Mouse (Mus musculus) stomach, postnatal 0 days (tissue): ENCODE results near the gene Lcmt2. TPM values are rescaled to one million over a fixed set of nuclear protein-coding genes. Genes with fewer than 3 reads are reported as not detected.

Experiments used
- ATAC-seq: fragments of 200-750 bp; cut with Nextera tagmentation; 2 replicates; pipeline ENCODE4 v1.8.0; 2017; ENCODE audit not compliant: low FRiP score, low TSS enrichment
- DNase-seq: peaks from one replicate; pipeline ENCODE4 v3.0.0-alpha.2; 2016; ENCODE audit warnings: low spot score
- H3K27ac ChIP-seq: fragments of 300-500 bp; sonication (generic); replicated peaks from 2 replicates; pipeline ENCODE4 v1.5.1; 2014; ENCODE audit warnings: mild to moderate bottlenecking, control low read depth
- H3K27me3 ChIP-seq: fragments of 300-500 bp; sonication (generic); 2 replicates; pipeline ENCODE4 v1.6.1; 2014; ENCODE audit warnings: low read length; ENCODE audit not compliant: control insufficient read depth, insufficient read depth
- H3K36me3 ChIP-seq: fragments of 300-500 bp; sonication (generic); 2 replicates; pipeline ENCODE4 v1.6.1; 2014; ENCODE audit warnings: low read length, mixed read lengths; ENCODE audit not compliant: control insufficient read depth, insufficient read depth
- H3K4me1 ChIP-seq: fragments of 300-500 bp; sonication (generic); replicated peaks from 2 replicates; pipeline ENCODE4 v1.6.1; 2014; ENCODE audit warnings: antibody characterized with exemption; ENCODE audit not compliant: control insufficient read depth, insufficient read depth
- H3K4me2 ChIP-seq: fragments of 300-500 bp; sonication (generic); replicated peaks from 2 replicates; pipeline ENCODE4 v1.6.1; 2014; ENCODE audit warnings: low read depth, mild to moderate bottlenecking, control low read depth, moderate library complexity
- H3K4me3 ChIP-seq: fragments of 300-500 bp; sonication (generic); 2 replicates; pipeline ENCODE4 v1.5.1; 2014; ENCODE audit warnings: low read depth, low read length, control low read depth
- H3K9ac ChIP-seq: fragments of 300-500 bp; sonication (generic); 2 replicates; pipeline ENCODE4 v1.6.1; 2014; ENCODE audit warnings: mild to moderate bottlenecking, low read length, control low read depth, mixed read lengths
- H3K9me3 ChIP-seq: fragments of 300-500 bp; sonication (generic); 2 replicates; pipeline ENCODE4 v1.6.1; 2016; ENCODE audit warnings: low read length; ENCODE audit not compliant: control insufficient read depth
- CTCF ChIP-seq: IDR thresholded peaks from 2 replicates; pipeline ENCODE4 v1.5.1; 2016; ENCODE audit warnings: antibody characterized with exemption, low read depth, mild to moderate bottlenecking, moderate library complexity
- EP300 ChIP-seq: optimal IDR thresholded peaks from 2 replicates; pipeline ENCODE3; 2016; ENCODE audit warnings: antibody characterized with exemption
- WGBS: fragments of 180-500 bp; shearing (Covaris S2); extraction: QIAGEN DNeasy Blood & Tissue Kit; methylation state at CpG from one replicate; pipeline ENCODE4 v1.1.7; 2014; 5-methylcytosine and 5-hydroxymethylcytosine counted together
- polyA plus RNA-seq: library from polyadenylated mRNA; unstranded; fragments of >200 nt; fragmentation: Nextera tagmentation; extraction: Ambion mirVana; gene quantifications from 2 replicates; pipeline ENCODE4 v1.2.1, GENCODE M21; 2015

Gene Lcmt2
- polyA plus RNA-seq, 1 experiment from 2014 or later: 12.6 TPM

GRCm38 (mm10) chr2:121105940-121106339 lies 34.5 kb downstream of the Lcmt2 start:
- Histone ChIP-seq H3K4me1 (no peaks in the 10 kb centered on the region), H3K4me2 (no peak overlapping the region), H3K36me3 (no peaks in the 10 kb centered on the region), H3K27ac (no peak overlapping the region), H3K27me3 (no peaks in the 10 kb centered on the region), H3K4me3 (no peak overlapping the region), H3K9me3 (no peaks in the 10 kb centered on the region), H3K9ac (no peak overlapping the region)
- ATAC-seq (0 out of 2 replicates have a peak, but pooled peaks have one; percentile 40), DNase-seq (no peak)
- TF ChIP-seq EP300: no peak
- no peak for TF ChIP-seq CTCF

- Histone ChIP-seq H3K4me1 (no peaks in the 10 kb centered on the region), H3K27me3 (no peaks in the 10 kb centered on the region), H3K4me2 (no peak overlapping the region), H3K4me3 (no peak overlapping the region), H3K27ac (no peak overlapping the region), H3K9ac (no peak overlapping the region), H3K36me3 (no peaks in the 10 kb centered on the region), H3K9me3 (no peaks in the 10 kb centered on the region)
- peak; percentile 51; the same call in 1 of the 2 replicates for ATAC-seq
- peak; percentile 63 for DNase-seq
- 16% methylated on average over 9 of the region's 9 CpGs for WGBS
- peak; percentile 87 for TF ChIP-seq CTCF
- TF ChIP-seq EP300: no peak
These were observed 38.4 kb downstream of the Lcmt2 start for GRCm38 (mm10) chr2:121102051-121102450.

GRCm38 (mm10) chr2:121089751-121090150 lies 50.7 kb downstream of the Lcmt2 start:
- no peak overlapping the region for H3K4me3 ChIP-seq
- no peaks in the 10 kb centered on the region for H3K9me3 ChIP-seq
- no peaks in the 10 kb centered on the region for H3K4me1 ChIP-seq
- TF ChIP-seq EP300 (no peak), CTCF (no peak)
- 53% methylated on average over 4 of the region's 4 CpGs for WGBS
- no peaks in the 10 kb centered on the region for H3K36me3 ChIP-seq
- no peak overlapping the region for H3K9ac ChIP-seq
- no peak for ATAC-seq
- DNase-seq: no peak
- H3K4me2 ChIP-seq: no peak overlapping the region
- H3K27me3 ChIP-seq: no peaks in the 10 kb centered on the region
- no peak overlapping the region for H3K27ac ChIP-seq

GRCm38 (mm10) chr2:121088507-121088906 lies 51.9 kb downstream of the Lcmt2 start:
- ATAC-seq: no peak
- Histone ChIP-seq H3K9ac (no peak overlapping the region), H3K9me3 (no peaks in the 10 kb centered on the region), H3K27ac (no peak overlapping the region), H3K36me3 (no peaks in the 10 kb centered on the region), H3K4me3 (no peak overlapping the region), H3K4me2 (no peak overlapping the region), H3K4me1 (no peaks in the 10 kb centered on the region), H3K27me3 (no peaks in the 10 kb centered on the region)
- TF ChIP-seq CTCF: peak; percentile 27; the same call in 1 of the 2 replicates
- no peak for TF ChIP-seq EP300
- DNase-seq: no peak
- 86% methylated on average over 3 of the region's 3 CpGs for WGBS

- TF ChIP-seq CTCF (no peak), EP300 (no peak)
- no peaks in the 10 kb centered on the region for H3K4me1 ChIP-seq
- H3K36me3 ChIP-seq: no peaks in the 10 kb centered on the region
- DNase-seq (peak; percentile 17), ATAC-seq (no peak)
- H3K27ac ChIP-seq: peak within 1 kb of the TSS; percentile 35; the same call in 1 of the 2 replicates
- no peaks in the 10 kb centered on the region for H3K9me3 ChIP-seq
- H3K4me3 ChIP-seq: no peak within 1 kb of the TSS
- WGBS: 34% methylated on average over 6 of the region's 6 CpGs
- no peak within 1 kb of the TSS for H3K9ac ChIP-seq
- H3K27me3 ChIP-seq: no peaks in the 10 kb centered on the region
- H3K4me2 ChIP-seq: no peak within 1 kb of the TSS
These were observed 54.8 kb downstream of the Lcmt2 start, which contains the start of gene Tgm5 for GRCm38 (mm10) chr2:121085480-121086185. Gene Tgm5 (minus strand): TSS chr2:121085841.

- Histone ChIP-seq H3K4me3 (no peak overlapping the region), H3K27me3 (no peaks in the 10 kb centered on the region), H3K9me3 (no peaks in the 10 kb centered on the region), H3K36me3 (no peaks in the 10 kb centered on the region), H3K4me1 (no peaks in the 10 kb centered on the region), H3K27ac (no peak overlapping the region), H3K9ac (no peak overlapping the region), H3K4me2 (no peak overlapping the region)
- TF ChIP-seq CTCF (no peak), EP300 (no peak)
- WGBS: 81% methylated on average over 1 of the region's 1 CpGs
- no peak for DNase-seq
- no peak for ATAC-seq
These were observed 57.8 kb downstream of the Lcmt2 start for GRCm38 (mm10) chr2:121082626-121083025.

Other genes with a start within 250 kb of the Lcmt2 start
- 8.5 and 8.9 TPM in 2 replicates for gene Ubr1, start 169.9 kb downstream of the Lcmt2 start, polyA plus RNA-seq
- gene Tmem62, start 163.6 kb downstream of the Lcmt2 start, polyA plus RNA-seq: 9.9 and 10.7 TPM in 2 replicates
- 31.1 and 33.6 TPM in 2 replicates for gene Ccndbp1, start 132.2 kb downstream of the Lcmt2 start, polyA plus RNA-seq
- gene Epb42, start 103.6 kb downstream of the Lcmt2 start, polyA plus RNA-seq: 0.22 and 0.23 TPM in 2 replicates
- gene Tgm5, start 54.8 kb downstream of the Lcmt2 start, polyA plus RNA-seq: 1.8 and 2.7 TPM in 2 replicates
- not detected in 2 replicates for gene Tgm7, start 30.9 kb downstream of the Lcmt2 start, polyA plus RNA-seq
- gene Adal, start 225 bp downstream of the Lcmt2 start, polyA plus RNA-seq: 9.6 and 9.7 TPM in 2 replicates
- 14.2 and 15.4 TPM in 2 replicates for gene Tubgcp4, start 30.0 kb upstream of the Lcmt2 start, polyA plus RNA-seq
- gene Zscan29, start 30.5 kb upstream of the Lcmt2 start, polyA plus RNA-seq: 5.5 and 5.8 TPM in 2 replicates
- gene Trp53bp1, start 130.8 kb upstream of the Lcmt2 start, polyA plus RNA-seq: 9.6 and 10.6 TPM in 2 replicates
- 1.3 and 2.1 TPM in 2 replicates for gene Map1a, start 148.9 kb upstream of the Lcmt2 start, polyA plus RNA-seq
- 13.9 and 14.1 TPM in 2 replicates for gene Ppip5k1, start 214.7 kb upstream of the Lcmt2 start, polyA plus RNA-seq
- 625 and 652 TPM in 2 replicates for gene Ckmt1, start 217.1 kb upstream of the Lcmt2 start, polyA plus RNA-seq
- gene Strc, start 246.5 kb upstream of the Lcmt2 start, polyA plus RNA-seq: 0.01 and 0.04 TPM in 2 replicates